Mouse (Mus musculus): ENCODE data around the gene Fam84b. TPM values are rescaled to one million over a fixed set of nuclear protein-coding genes. Genes with fewer than 3 reads are reported as not detected.
"Not testable (repeated sequence)": the region's sequence is repeated elsewhere in the genome, so short reads cannot be mapped to it uniquely, and the experiment has no call there.

The Fam84b gene
- polyA plus RNA-seq, 1 experiment, result 3.8 TPM

DNA sequence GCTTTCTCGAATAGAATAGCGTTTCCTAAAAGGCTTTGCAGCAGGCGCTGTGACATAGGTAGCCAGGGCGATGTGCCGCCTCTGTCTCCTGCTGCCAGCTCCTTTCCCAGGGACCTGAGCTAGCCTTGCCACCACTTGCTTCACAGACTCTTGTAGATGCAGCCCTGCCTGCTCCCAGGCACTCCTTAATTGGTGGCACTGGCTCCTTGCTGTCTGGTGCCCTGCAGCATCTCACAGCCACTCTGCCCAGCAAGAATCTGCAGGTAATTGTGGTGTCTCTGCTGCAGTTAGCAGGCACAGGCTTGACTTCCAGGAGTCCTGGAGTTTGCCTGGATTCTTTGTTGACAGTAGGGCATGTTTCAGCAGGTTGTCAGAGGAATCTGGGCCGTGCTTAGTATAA lies 7.3 kb downstream of the Fam84b start:
- TF ChIP-seq CTCF (IDR thresholded peaks at IDR 0.05; ENCODE audit: extremely low read depth, insufficient read depth, low read length), result no peak
- no peak for TF ChIP-seq POLR2A (IDR thresholded peaks at IDR 0.05; ENCODE audit: extremely low read depth, insufficient read depth, low read length)
- no peak overlapping the region for H3K27ac ChIP-seq (ENCODE audit: insufficient read depth, low read length)
- no peak overlapping the region for H3K4me3 ChIP-seq (ENCODE audit: insufficient read depth, low read length)
- H3K4me1 ChIP-seq (ENCODE audit: control insufficient read depth, insufficient read depth, low read length), result no peaks in the 10 kb centered on the region

DNA sequence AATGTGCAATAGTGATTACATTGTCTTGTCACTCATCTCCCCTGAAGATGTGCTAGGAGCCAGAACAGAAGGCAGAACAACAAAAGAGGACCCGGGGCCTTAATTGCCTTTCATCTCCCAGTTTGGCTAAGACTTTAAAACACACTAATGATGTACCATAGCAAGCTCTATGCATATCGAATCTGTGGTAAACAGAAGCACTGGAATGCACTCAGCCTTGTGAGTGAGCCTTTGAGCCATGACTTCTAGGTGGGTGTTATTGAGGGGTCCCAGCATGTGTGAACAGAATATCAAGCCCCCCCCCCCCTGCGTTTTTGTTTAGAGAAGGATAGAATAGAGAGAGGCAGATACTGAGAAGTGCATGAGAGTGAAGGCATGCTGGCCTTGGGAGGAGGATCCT lies 7.7 kb downstream of the Fam84b start:
- no peak overlapping the region for H3K4me3 ChIP-seq (ENCODE audit: insufficient read depth, low read length)
- H3K4me1 ChIP-seq (ENCODE audit: control insufficient read depth, insufficient read depth, low read length), result no peaks in the 10 kb centered on the region
- no peak for TF ChIP-seq POLR2A (IDR thresholded peaks at IDR 0.05; ENCODE audit: extremely low read depth, insufficient read depth, low read length)
- TF ChIP-seq CTCF (IDR thresholded peaks at IDR 0.05; ENCODE audit: extremely low read depth, insufficient read depth, low read length), result no peak
- H3K27ac ChIP-seq (ENCODE audit: insufficient read depth, low read length), result no peak overlapping the region

DNA sequence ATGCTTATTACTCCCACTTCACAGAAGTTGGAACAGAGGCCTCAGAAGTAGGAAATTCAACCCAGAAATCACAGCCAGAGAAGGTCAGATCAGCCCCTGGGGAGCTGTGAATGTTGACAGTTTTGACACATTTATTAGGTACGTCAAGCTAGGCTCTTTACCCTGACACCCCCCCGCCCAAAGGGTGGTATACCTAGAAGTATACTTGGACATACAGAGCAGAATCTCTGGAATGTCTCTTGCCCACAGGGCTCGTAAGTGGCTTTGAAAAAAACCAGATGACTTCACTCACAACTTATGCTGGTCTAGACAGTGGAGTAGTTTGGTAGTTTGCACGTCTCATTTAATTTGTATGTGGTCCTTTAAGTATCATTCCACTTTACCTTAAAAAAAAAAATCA lies 11.8 kb downstream of the Fam84b start:
- H3K4me3 ChIP-seq (ENCODE audit: insufficient read depth, low read length), result no peak overlapping the region
- H3K4me1 ChIP-seq (ENCODE audit: control insufficient read depth, insufficient read depth, low read length), result no peaks in the 10 kb centered on the region
- no peak for TF ChIP-seq CTCF (IDR thresholded peaks at IDR 0.05; ENCODE audit: extremely low read depth, insufficient read depth, low read length)
- H3K27ac ChIP-seq (ENCODE audit: insufficient read depth, low read length), result no peak overlapping the region

DNA sequence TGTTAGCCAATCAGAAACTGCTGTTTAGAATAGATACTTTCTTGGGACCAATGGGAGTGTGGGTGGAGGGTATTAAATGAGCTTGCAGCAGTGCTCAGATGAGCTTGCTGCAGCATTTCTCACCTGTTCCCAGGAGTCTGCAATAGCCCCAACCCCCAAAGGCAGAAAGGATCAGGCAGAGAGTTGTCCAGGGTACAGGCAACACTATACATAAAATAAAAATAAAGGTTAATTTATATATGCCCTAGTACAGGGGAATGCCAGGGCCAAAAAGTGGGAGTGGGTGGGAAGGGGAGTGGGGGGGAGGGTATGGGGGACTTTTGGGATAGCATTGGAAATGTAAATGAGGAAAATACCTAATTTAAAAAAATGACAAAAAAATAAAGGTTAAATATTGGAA lies 12.3 kb downstream of the Fam84b start:
- H3K27ac ChIP-seq (ENCODE audit: insufficient read depth, low read length); H3K4me3 ChIP-seq (ENCODE audit: insufficient read depth, low read length); H3K4me1 ChIP-seq (ENCODE audit: control insufficient read depth, insufficient read depth, low read length): not testable (repeated sequence)

DNA sequence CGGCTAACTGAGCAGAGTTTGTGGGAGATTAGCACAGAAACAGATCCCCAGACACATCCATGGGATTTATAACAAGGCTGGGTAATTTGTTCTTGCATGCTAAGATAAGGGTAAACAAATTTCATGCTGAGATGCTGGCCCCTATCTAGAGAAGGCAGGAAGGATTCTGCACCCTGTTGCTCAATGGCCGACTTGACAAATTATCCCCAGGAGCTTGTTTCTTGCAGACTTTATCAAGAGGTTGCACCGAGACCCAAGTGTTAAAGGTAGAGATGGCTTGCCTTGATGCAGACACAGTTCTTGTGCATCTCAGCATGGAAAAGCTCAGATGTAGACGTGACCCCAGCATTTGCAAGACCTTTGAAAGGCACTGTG lies 13.3 kb downstream of the Fam84b start:
- TF ChIP-seq CTCF (IDR thresholded peaks at IDR 0.05; ENCODE audit: extremely low read depth, insufficient read depth, low read length), result no peak
- TF ChIP-seq POLR2A (IDR thresholded peaks at IDR 0.05; ENCODE audit: extremely low read depth, insufficient read depth, low read length), result no peak
- H3K4me1 ChIP-seq (ENCODE audit: control insufficient read depth, insufficient read depth, low read length), result no peaks in the 10 kb centered on the region
- H3K4me3 ChIP-seq (ENCODE audit: insufficient read depth, low read length), result no peak overlapping the region
- no peak overlapping the region for H3K27ac ChIP-seq (ENCODE audit: insufficient read depth, low read length)

DNA sequence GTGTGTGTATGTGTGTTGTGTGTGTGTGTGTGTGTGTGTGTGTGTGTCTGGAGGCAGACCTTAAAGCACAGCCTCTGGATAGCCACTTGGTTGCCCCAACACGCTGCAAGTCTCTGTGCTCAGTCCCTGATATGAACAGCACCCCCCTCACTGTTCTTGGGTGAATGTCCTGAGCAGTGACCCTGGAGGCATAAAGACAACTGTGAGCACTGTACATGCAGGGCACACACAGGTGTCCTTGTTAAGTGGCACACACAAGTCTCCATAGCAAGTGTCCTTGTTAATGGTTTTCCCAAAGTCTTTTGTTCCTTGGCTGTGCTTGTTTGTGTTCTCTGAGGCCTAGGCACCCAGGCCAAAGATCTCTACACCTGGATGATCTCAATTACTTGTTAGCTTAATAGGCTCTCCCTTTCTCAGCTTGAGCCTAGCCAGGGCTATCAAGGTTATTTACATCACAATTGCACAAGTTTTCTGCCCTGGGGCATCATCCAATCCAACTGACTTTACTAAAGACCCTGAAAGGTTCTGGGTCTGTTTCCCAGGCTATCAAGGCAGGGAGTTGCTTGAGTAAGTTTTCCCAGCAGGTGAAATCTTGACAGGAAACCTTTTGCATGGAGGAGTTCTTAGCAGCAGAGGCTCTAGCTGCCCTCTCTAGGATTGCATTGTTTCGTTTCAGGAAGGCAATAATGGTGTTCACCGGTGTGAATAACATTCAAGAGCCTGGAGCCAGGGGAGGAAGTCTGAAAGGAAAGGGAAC lies 13.9 kb downstream of the Fam84b start:
- H3K4me3 ChIP-seq (ENCODE audit: insufficient read depth, low read length), result no peak overlapping the region
- H3K27ac ChIP-seq (ENCODE audit: insufficient read depth, low read length), result no peak overlapping the region
- H3K4me1 ChIP-seq (ENCODE audit: control insufficient read depth, insufficient read depth, low read length), result no peaks in the 10 kb centered on the region
- TF ChIP-seq POLR2A (IDR thresholded peaks at IDR 0.05; ENCODE audit: extremely low read depth, insufficient read depth, low read length) (no peak), CTCF (IDR thresholded peaks at IDR 0.05; ENCODE audit: extremely low read depth, insufficient read depth, low read length) (no peak)

DNA sequence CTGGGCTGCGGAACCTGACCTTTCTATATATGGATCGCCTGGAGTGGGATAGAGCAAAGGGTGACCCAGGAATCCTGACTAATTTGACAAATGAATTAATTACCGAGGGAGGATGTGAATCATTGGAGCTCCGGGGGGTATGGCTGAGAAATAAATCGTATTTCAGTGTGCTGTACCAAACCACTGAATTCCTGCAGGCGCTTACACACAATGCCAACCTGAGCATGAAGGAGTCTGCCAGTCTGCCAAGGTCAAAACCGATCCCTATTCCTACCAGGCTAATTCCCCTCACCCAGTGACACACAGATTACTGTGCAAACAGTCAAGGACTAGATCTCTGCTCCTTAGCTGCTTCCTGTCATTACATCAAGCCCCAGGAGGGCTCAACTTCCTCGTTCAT lies 15.4 kb downstream of the Fam84b start:
- Histone ChIP-seq H3K27ac (ENCODE audit: insufficient read depth, low read length) (no peak overlapping the region), H3K4me1 (ENCODE audit: control insufficient read depth, insufficient read depth, low read length) (no peaks in the 10 kb centered on the region), H3K4me3 (ENCODE audit: insufficient read depth, low read length) (no peak overlapping the region)
- TF ChIP-seq CTCF (IDR thresholded peaks at IDR 0.05; ENCODE audit: extremely low read depth, insufficient read depth, low read length) (no peak), POLR2A (IDR thresholded peaks at IDR 0.05; ENCODE audit: extremely low read depth, insufficient read depth, low read length) (no peak)

DNA sequence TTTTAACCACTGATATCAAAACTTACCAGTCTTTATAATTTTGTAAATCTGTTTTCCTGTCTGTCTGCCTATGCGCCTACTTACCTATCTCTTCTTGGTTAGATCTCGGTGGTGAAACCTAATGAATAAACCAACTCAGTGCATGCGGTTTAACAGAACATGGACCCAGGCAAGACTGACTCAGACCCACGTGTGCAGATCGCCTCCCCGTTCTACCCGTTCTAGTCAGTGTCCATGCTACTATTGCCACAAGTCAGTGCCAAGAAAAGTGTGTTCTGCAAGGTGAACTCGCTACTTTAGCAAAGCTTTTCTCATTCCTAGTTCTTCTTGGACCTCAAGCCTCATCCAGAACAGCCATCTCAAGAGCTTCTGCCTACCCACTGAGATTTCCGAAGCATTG lies 15.9 kb downstream of the Fam84b start:
- Histone ChIP-seq H3K4me1 (ENCODE audit: control insufficient read depth, insufficient read depth, low read length) (no peaks in the 10 kb centered on the region), H3K4me3 (ENCODE audit: insufficient read depth, low read length) (no peak overlapping the region), H3K27ac (ENCODE audit: insufficient read depth, low read length) (no peak overlapping the region)
- no peak for TF ChIP-seq CTCF (IDR thresholded peaks at IDR 0.05; ENCODE audit: extremely low read depth, insufficient read depth, low read length)
- TF ChIP-seq POLR2A (IDR thresholded peaks at IDR 0.05; ENCODE audit: extremely low read depth, insufficient read depth, low read length), result no peak

DNA sequence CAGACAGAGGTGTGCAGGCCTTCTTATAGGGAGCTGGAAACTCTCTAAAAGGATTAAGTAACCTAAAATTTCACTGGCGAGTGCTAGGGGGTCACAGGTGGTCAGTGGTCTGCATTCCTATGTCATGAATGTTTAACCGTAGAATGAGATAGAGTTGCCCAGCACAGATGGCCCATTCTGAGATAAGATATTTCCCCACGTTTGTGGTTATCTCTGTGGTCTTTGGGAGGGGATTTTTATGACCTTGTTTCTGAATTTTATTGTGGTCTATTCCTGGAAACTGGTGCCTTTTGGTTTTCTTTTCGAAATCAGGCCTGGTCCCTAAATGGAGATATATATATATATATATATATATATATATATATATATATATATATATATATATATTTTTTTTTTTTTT lies 17.3 kb downstream of the Fam84b start:
- TF ChIP-seq CTCF (IDR thresholded peaks at IDR 0.05; ENCODE audit: extremely low read depth, insufficient read depth, low read length), result no peak
- no peak for TF ChIP-seq POLR2A (IDR thresholded peaks at IDR 0.05; ENCODE audit: extremely low read depth, insufficient read depth, low read length)
- Histone ChIP-seq H3K4me1 (ENCODE audit: control insufficient read depth, insufficient read depth, low read length) (no peaks in the 10 kb centered on the region), H3K4me3 (ENCODE audit: insufficient read depth, low read length) (no peak overlapping the region), H3K27ac (ENCODE audit: insufficient read depth, low read length) (no peak overlapping the region)

DNA sequence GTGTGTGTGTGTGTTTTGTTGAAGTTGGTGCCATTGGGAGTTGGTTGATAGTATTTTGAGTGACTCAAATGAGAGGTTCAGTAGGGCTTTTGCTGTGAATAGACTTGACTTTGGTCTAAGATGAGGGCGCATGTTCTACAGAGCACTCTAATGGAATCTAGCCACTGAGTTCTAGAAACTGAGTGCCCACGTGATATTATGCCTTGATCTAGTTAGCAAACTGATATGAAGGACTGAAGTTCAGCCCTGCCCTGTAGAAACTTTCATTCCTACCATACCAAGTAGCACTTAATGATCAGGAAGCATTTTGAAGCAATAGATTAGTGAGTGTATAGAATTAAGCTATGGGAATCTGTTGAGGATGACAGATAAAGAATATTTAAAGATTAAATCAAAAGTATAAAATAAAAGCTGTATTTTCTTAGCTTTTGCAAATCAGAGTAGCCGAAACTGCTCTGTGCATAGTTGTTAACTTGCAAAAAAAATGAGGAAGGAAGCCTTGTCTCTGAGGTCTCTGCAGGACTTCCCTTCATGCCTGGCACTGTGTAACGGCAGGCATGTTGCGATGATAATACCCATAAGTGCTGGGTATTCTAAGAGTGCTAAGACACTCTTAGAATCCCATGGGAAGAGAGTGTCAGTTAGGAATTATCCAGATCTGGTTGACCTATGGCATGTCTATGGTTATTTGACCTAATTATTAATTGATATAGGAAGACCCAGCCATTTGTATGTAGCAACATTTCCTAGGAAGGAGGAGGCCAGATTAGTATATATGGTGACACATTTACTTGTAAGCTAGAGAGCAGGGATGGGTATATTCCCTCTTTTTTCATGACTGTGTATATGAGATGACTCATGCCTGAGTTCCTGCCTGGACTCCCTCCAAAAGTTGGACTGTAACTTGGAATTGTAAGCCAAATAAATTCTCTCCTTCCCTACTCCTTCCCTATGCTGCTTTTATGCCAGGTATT lies 18.7 kb downstream of the Fam84b start:
- TF ChIP-seq CTCF (IDR thresholded peaks at IDR 0.05; ENCODE audit: extremely low read depth, insufficient read depth, low read length) (no peak), POLR2A (IDR thresholded peaks at IDR 0.05; ENCODE audit: extremely low read depth, insufficient read depth, low read length) (no peak)
- H3K4me1 ChIP-seq (ENCODE audit: control insufficient read depth, insufficient read depth, low read length), result no peaks in the 10 kb centered on the region
- no peak overlapping the region for H3K4me3 ChIP-seq (ENCODE audit: insufficient read depth, low read length)
- no peak overlapping the region for H3K27ac ChIP-seq (ENCODE audit: insufficient read depth, low read length)
